Mouse (Mus musculus) liver, embryonic 14.5 days (tissue): ENCODE data around the gene Cdc20b. TPM values are rescaled to one million over a fixed set of nuclear protein-coding genes. Genes with fewer than 3 reads are reported as not detected.

Experiments used
- ATAC-seq: fragments of 200-750 bp; cut with Nextera tagmentation; 2 replicates; pipeline ENCODE4 v1.8.0; 2017; ENCODE audit warnings: moderate number of reproducible peaks, mild to moderate bottlenecking, moderate library complexity; ENCODE audit not compliant: insufficient read depth
- DNase-seq, 3 experiments: peaks; one replicate each; pipeline ENCODE4 v3.0.0-alpha.2; 2012 to 2013; ENCODE audit warnings: low read depth in 3 of 3, low spot score in 3 of 3
- H3K27ac ChIP-seq: fragments of 300-500 bp; sonication (generic); 2 replicates; pipeline ENCODE4 v1.5.1; 2014; ENCODE audit warnings: moderate library complexity, mild to moderate bottlenecking, control low read depth, inconsistent platforms
- H3K27me3 ChIP-seq: fragments of 300-500 bp; sonication (generic); 2 replicates; pipeline ENCODE4 v1.6.1; 2014; ENCODE audit warnings: mild to moderate bottlenecking, low read length, moderate library complexity; ENCODE audit not compliant: control insufficient read depth, insufficient read depth
- H3K36me3 ChIP-seq: fragments of 300-500 bp; sonication (generic); replicated peaks from 2 replicates; pipeline ENCODE4 v1.6.1; 2014; ENCODE audit warnings: low read depth; ENCODE audit not compliant: control insufficient read depth, insufficient read depth
- H3K4me1 ChIP-seq, 2 experiments: fragments of 200-500 bp in 1 of 2; fragments of 300-500 bp in 1 of 2; sonication (generic) in 1 of 2; replicated peaks; 2 replicates each; pipeline ENCODE4 v1.6.1; 2012 to 2014; ENCODE audit warnings: antibody characterized with exemption in 1 of 2, inconsistent platforms in 1 of 2, low read length in 1 of 2; ENCODE audit not compliant: control insufficient read depth in 2 of 2, insufficient read depth in 2 of 2
- H3K4me2 ChIP-seq: fragments of 300-500 bp; sonication (generic); 2 replicates; pipeline ENCODE4 v1.6.1; 2014; ENCODE audit warnings: low read depth, mild to moderate bottlenecking, control low read depth, moderate library complexity
- H3K4me3 ChIP-seq, 2 experiments: fragments of 200-500 bp in 1 of 2; fragments of 300-500 bp in 1 of 2; sonication (generic) in 1 of 2; 2 replicates each; pipeline ENCODE4 v1.5.1; 2012 to 2014; ENCODE audit warnings: low read depth in 2 of 2, low read length in 2 of 2, mild to moderate bottlenecking in 2 of 2, control low read depth in 1 of 2, inconsistent platforms in 1 of 2, moderate library complexity in 1 of 2; ENCODE audit not compliant: insufficient read depth in 1 of 2
- H3K9ac ChIP-seq: fragments of 300-500 bp; sonication (generic); replicated peaks from 2 replicates; pipeline ENCODE4 v1.6.1; 2014; ENCODE audit warnings: mild to moderate bottlenecking, control low read depth, moderate library complexity
- H3K9me3 ChIP-seq: fragments of 300-500 bp; sonication (generic); 2 replicates; pipeline ENCODE4 v1.6.1; 2016; ENCODE audit warnings: low read length, mixed read lengths; ENCODE audit not compliant: control insufficient read depth
- CTCF ChIP-seq: IDR thresholded peaks from 2 replicates; pipeline ENCODE4 v1.5.1; 2016; ENCODE audit warnings: antibody characterized with exemption, low read depth, control low read depth
- EP300 ChIP-seq: IDR thresholded peaks from 2 replicates; pipeline ENCODE4 v1.6.1; 2016; ENCODE audit warnings: antibody characterized with exemption, low read depth
- WGBS: fragments of 180-500 bp; shearing (Covaris S2); extraction: QIAGEN DNeasy Blood & Tissue Kit; methylation state at CpG from one replicate; pipeline ENCODE4 v1.1.7; 2014; ENCODE audit not compliant: insufficient replicate concordance; 5-methylcytosine and 5-hydroxymethylcytosine counted together
- polyA plus RNA-seq, 2 experiments: library from polyadenylated mRNA; depleted of rRNA in 1 of 2; stranded (reverse) in 1 of 2; unstranded in 1 of 2; fragments of >200 nt; fragmentation: Nextera tagmentation in 1 of 2; extraction: Ambion mirVana in 1 of 2; gene quantifications; 2 replicates each; pipeline versions ENCODE4 v1.2.1 to v1.2.3; 2012 to 2014

The Cdc20b gene
- polyA plus RNA-seq, 2 experiments: 0.02 TPM; not detected in 1

- WGBS: 2% methylated on average over 19 of the region's 19 CpGs
- ATAC-seq: no peak
- H3K36me3 ChIP-seq: no peaks in the 10 kb centered on the region
- no peak for DNase-seq
- TF ChIP-seq EP300 (no peak), CTCF (no peak)
- H3K4me1 ChIP-seq: no peaks in the 10 kb centered on the region
- peaks cover 83% of the 10 kb centered on the region for H3K27me3 ChIP-seq
- no peak overlapping the region for H3K27ac ChIP-seq
- H3K4me2 ChIP-seq: peak overlapping the region; percentile 56; the same call in 1 of the 2 replicates
- H3K9me3 ChIP-seq: no peaks in the 10 kb centered on the region
- H3K4me3 ChIP-seq: no peak overlapping the region
- H3K9ac ChIP-seq: no peak overlapping the region
These were observed 46.0 kb upstream of the Cdc20b start for GRCm38 (mm10) chr13:112988866-112989265.

GRCm38 (mm10) chr13:112989541-112989940, 45.4 kb upstream of the Cdc20b start:
- WGBS: 2% methylated on average over 23 of the region's 23 CpGs
- Histone ChIP-seq H3K4me3 (no peak overlapping the region), H3K9me3 (no peaks in the 10 kb centered on the region)

GRCm38 (mm10) chr13:112990346-112990745, 44.6 kb upstream of the Cdc20b start:
- TF ChIP-seq CTCF (no peak), EP300 (no peak)
- Histone ChIP-seq H3K36me3 (no peaks in the 10 kb centered on the region), H3K4me1 (no peaks in the 10 kb centered on the region), H3K27me3 (peaks cover 93% of the 10 kb centered on the region), H3K9ac (no peak overlapping the region), H3K9me3 (no peaks in the 10 kb centered on the region), H3K4me3 (no peak overlapping the region), H3K27ac (no peak overlapping the region), H3K4me2 (no peak overlapping the region)
- 11% methylated on average over 4 of the region's 4 CpGs for WGBS
- ATAC-seq: no peak
- DNase-seq: no peak

More at GRCm38 (mm10) chr13:112989541-112989940, 45.4 kb upstream of the Cdc20b start:
- H3K9ac ChIP-seq: no peak overlapping the region
- DNase-seq (no peak), ATAC-seq (no peak)
- H3K27ac ChIP-seq: no peak overlapping the region
- TF ChIP-seq EP300: no peak
- no peak for TF ChIP-seq CTCF
- no peaks in the 10 kb centered on the region for H3K36me3 ChIP-seq
- no peaks in the 10 kb centered on the region for H3K4me1 ChIP-seq
- peaks cover 85% of the 10 kb centered on the region for H3K27me3 ChIP-seq
- no peak overlapping the region for H3K4me2 ChIP-seq

GRCm38 (mm10) chr13:112993531-112994152, 41.3 kb upstream of the Cdc20b start, which contains the start of gene Mcidas:
Gene Mcidas (plus strand): TSS chr13:112993845.
- peaks cover 91% of the 10 kb centered on the region for H3K27me3 ChIP-seq
- peak within 1 kb of the TSS in 1 of 2 experiments; percentile 32; a peak in 2 of 4 replicates for H3K4me3 ChIP-seq
- H3K27ac ChIP-seq: no peak within 1 kb of the TSS
- DNase-seq (no peak), ATAC-seq (0 out of 2 replicates have a peak, but pooled peaks have one; percentile 11)
- no peaks in the 10 kb centered on the region for H3K4me1 ChIP-seq
- H3K36me3 ChIP-seq: no peaks in the 10 kb centered on the region
- no peaks in the 10 kb centered on the region for H3K9me3 ChIP-seq
- TF ChIP-seq EP300 (no peak), CTCF (no peak)
- WGBS: 1% methylated on average over 61 of the region's 63 CpGs
- H3K4me2 ChIP-seq: peak within 1 kb of the TSS; percentile 35
- no peak within 1 kb of the TSS for H3K9ac ChIP-seq

- no peak overlapping the region for H3K9ac ChIP-seq
- peaks cover 91% of the 10 kb centered on the region for H3K27me3 ChIP-seq
- H3K4me3 ChIP-seq: peak overlapping the region in 1 of 2 experiments; percentile 32; a peak in 1 of 4 replicates
- ATAC-seq: no peak
- no peaks in the 10 kb centered on the region for H3K4me1 ChIP-seq
- H3K4me2 ChIP-seq: peak overlapping the region; percentile 35
- peak in 1 of 3 experiments; percentile 14 for DNase-seq
- no peak overlapping the region for H3K27ac ChIP-seq
- WGBS: 1% methylated on average over 25 of the region's 25 CpGs
- H3K9me3 ChIP-seq: no peaks in the 10 kb centered on the region
- TF ChIP-seq CTCF (peak; percentile 85), EP300 (no peak)
- H3K36me3 ChIP-seq: no peaks in the 10 kb centered on the region
These were observed 40.7 kb upstream of the Cdc20b start for GRCm38 (mm10) chr13:112994191-112994590.
